In genomic region chr10:86807362-86807761, GRCm38 (mm10) we compare ENCODE assay signal across 30 mouse cellular contexts. TPM values are rescaled to one million over a fixed set of nuclear protein-coding genes. Genes with fewer than 3 reads are reported as not detected.
DNase-seq lines count a peak whose midpoint lies in the region; ATAC-seq lines count a peak whose summit lies in the region.
"Had no signal": no experiment of that assay in that cellular context is flagged by ENCODE, and none has a peak within 500 bp of the region (broad histone marks: within the 10 kb centered on the region; RNA-seq: fewer than 3 reads in every experiment).

No protein-coding gene starts in this region.

- no peak overlapping the region for H3K9ac ChIP-seq in hindbrain, embryonic 14.5 days
- H3K9ac ChIP-seq: embryonic facial prominence, embryonic 12.5 days; embryonic facial prominence, embryonic 15.5 days; forebrain, postnatal 0 days; hindbrain, embryonic 13.5 days had no signal

- H3K27me3 ChIP-seq in hindbrain, embryonic 10.5 days (ENCODE audit: insufficient read depth, poor library complexity, severe bottlenecking): no peaks in the 10 kb centered on the region
- H3K27me3 ChIP-seq in hindbrain, embryonic 14.5 days (ENCODE audit: control insufficient read depth, insufficient read depth, low read length): no peaks in the 10 kb centered on the region
- H3K27me3 ChIP-seq: embryonic facial prominence, embryonic 12.5 days; embryonic facial prominence, embryonic 15.5 days; hindbrain, embryonic 13.5 days had no signal

- no peak for DNase-seq in hindbrain, embryonic 10.5 days (ENCODE audit: low spot score)
- no peak for DNase-seq in hindbrain, embryonic 14.5 days (ENCODE audit: low spot score)
- DNase-seq in right cerebral cortex, postnatal 14 days: peak; percentile 1
- no peak for DNase-seq in right cerebral cortex, postnatal 25 days
- DNase-seq in cerebellum, postnatal 25 days: no peak
- DNase-seq: adrenal gland, adult 8-10 months; adrenal gland, postnatal 25 days; cerebellum, adult 11-12 months; cerebellum, adult 8-10 months; cerebellum, postnatal 10 days; forebrain, postnatal 0 days; gastrocnemius, postnatal 36 days; heart, adult 11 months; heart, postnatal 14 days; heart, postnatal 4 days had no signal

- H3K36me3 ChIP-seq in hindbrain, embryonic 10.5 days: 0 out of 2 replicates have a peak, but pooled peaks cover 3% of the 10 kb centered on the region
- H3K36me3 ChIP-seq in hindbrain, embryonic 14.5 days (replicated peaks; ENCODE audit: control insufficient read depth, insufficient read depth): 0 out of 2 replicates have a peak, but pooled peaks cover 3% of the 10 kb centered on the region
- H3K36me3 ChIP-seq: embryonic facial prominence, embryonic 12.5 days; embryonic facial prominence, embryonic 15.5 days had no signal

- WGBS in hindbrain, embryonic 10.5 days: 88% methylated on average over 1 of the region's 1 CpGs
- WGBS in hindbrain, embryonic 14.5 days: 100% methylated on average over 1 of the region's 1 CpGs

- no peak overlapping the region for H3K4me3 ChIP-seq in hindbrain, embryonic 10.5 days
- H3K4me3 ChIP-seq in hindbrain, embryonic 14.5 days (replicated peaks; ENCODE audit: low read length): no peak overlapping the region
- H3K4me3 ChIP-seq: embryonic facial prominence, embryonic 12.5 days; embryonic facial prominence, embryonic 15.5 days; hindbrain, embryonic 13.5 days had no signal

- no peak overlapping the region for H3K4me2 ChIP-seq in hindbrain, embryonic 14.5 days (replicated peaks)
- H3K4me2 ChIP-seq: embryonic facial prominence, embryonic 12.5 days; embryonic facial prominence, embryonic 15.5 days; heart, embryonic 11.5 days; hindbrain, embryonic 13.5 days had no signal

- peaks cover 9% of the 10 kb centered on the region; the same call in 1 of the 2 replicates for H3K4me1 ChIP-seq in hindbrain, embryonic 10.5 days (replicated peaks)
- no peaks in the 10 kb centered on the region for H3K4me1 ChIP-seq in hindbrain, embryonic 14.5 days (replicated peaks; ENCODE audit: control insufficient read depth, insufficient read depth, low read length)
- H3K4me1 ChIP-seq: embryonic facial prominence, embryonic 12.5 days; embryonic facial prominence, embryonic 15.5 days had no signal

- ATAC-seq in hindbrain, embryonic 14.5 days (ENCODE audit: low FRiP score): no peak
- peak; percentile 63 for ATAC-seq in megakaryocyte progenitor cell, adult 5-6 weeks (replicated peaks; ENCODE audit: poor library complexity)
- ATAC-seq: activated CD4-positive, CD25-positive, alpha-beta regulatory T cell, adult 4 months; CD4-positive, CD25-positive, alpha-beta regulatory T cell, adult 4 months; forebrain, embryonic 14.5 days; intestine, postnatal 0 days had no signal

- H3K27ac ChIP-seq in hindbrain, embryonic 10.5 days: peak overlapping the region; percentile 23; the same call in 1 of the 2 replicates
- H3K27ac ChIP-seq in hindbrain, embryonic 14.5 days: no peak overlapping the region
- H3K27ac ChIP-seq: embryonic facial prominence, embryonic 12.5 days; embryonic facial prominence, embryonic 15.5 days; hindbrain, embryonic 13.5 days had no signal

- no peaks in the 10 kb centered on the region for H3K9me3 ChIP-seq in hindbrain, embryonic 10.5 days
- no peaks in the 10 kb centered on the region for H3K9me3 ChIP-seq in hindbrain, embryonic 14.5 days (ENCODE audit: control insufficient read depth, low read length)
- H3K9me3 ChIP-seq: embryonic facial prominence, embryonic 12.5 days; embryonic facial prominence, embryonic 15.5 days; hindbrain, embryonic 13.5 days had no signal

RNA-seq across cellular contexts. Expression of gene Nt5dc3, which starts 28.6 kb away (rescaled TPM):
- polyA plus RNA-seq in hindbrain, embryonic 10.5 days (2016; fragmentation: Nextera tagmentation; extraction: Ambion mirVana): 0.77 and 1.4 TPM in 2 replicates
- 17.3 and 19.3 TPM in 2 replicates for polyA plus RNA-seq in hindbrain, embryonic 14.5 days (2014; fragmentation: Nextera tagmentation; extraction: Ambion mirVana)
- total RNA-seq in megakaryocyte progenitor cell, adult 5-6 weeks (2015): 3.4 and 4.2 TPM in 2 replicates
- total RNA-seq in megakaryocyte progenitor cell, adult 5-6 weeks (2017): 3.0 and 3.2 TPM in 2 replicates

RNA-seq across cellular contexts. Expression of gene Gm49358, which starts 43.6 kb away (rescaled TPM):
- not detected in 2 replicates for polyA plus RNA-seq in hindbrain, embryonic 10.5 days (2016; fragmentation: Nextera tagmentation; extraction: Ambion mirVana)
- 0.80 TPM in 1 of 2 replicates, not detected in the other for polyA plus RNA-seq in hindbrain, embryonic 14.5 days (2014; fragmentation: Nextera tagmentation; extraction: Ambion mirVana)
- total RNA-seq in megakaryocyte progenitor cell, adult 5-6 weeks (2015): not detected in 2 replicates
- total RNA-seq in megakaryocyte progenitor cell, adult 5-6 weeks (2017): 0.21 TPM in 1 of 2 replicates, not detected in the other
- polyA plus RNA-seq: activated CD4-positive, CD25-positive, alpha-beta regulatory T cell, adult 4 months; brain, embryonic 14.5 days; C2C12; CD4-positive, CD25-positive, alpha-beta regulatory T cell, adult 4 months; embryonic facial prominence, embryonic 12.5 days; embryonic facial prominence, embryonic 15.5 days; forebrain, embryonic 11.5 days; forebrain, embryonic 14.5 days; forebrain, postnatal 0 days; frontal cortex, adult 2 months; heart, embryonic 11.5 days; heart, embryonic 14.5 days; hindbrain, embryonic 13.5 days; intestine, embryonic 14.5 days; intestine, postnatal 0 days had no signal
